Mouse (Mus musculus) gastrocnemius, postnatal 36 days (tissue): ENCODE results near the gene Ubl3. TPM values are rescaled to one million over a fixed set of nuclear protein-coding genes. Genes with fewer than 3 reads are reported as not detected.

Experiments used
- DNase-seq, 2 experiments: peaks; one replicate each; pipeline ENCODE4 v3.0.0; 2022
- intact Hi-C: fragments of 180-260 bp; cut with DNase I; formaldehyde crosslinking; loops from one replicate; pipeline ENCODE4 v1.15.1; 2025
- total RNA-seq, 2 experiments: library from RNA; stranded (reverse); gene quantifications; 2 replicates each; pipeline ENCODE4 v1.2.3; 2021

Ubl3 gene
- total RNA-seq, 2 experiments from 2014 or later: 103 to 116 TPM

GRCm38 (mm10) chr5:148565636-148566035 lies 13.0 kb upstream of the Ubl3 start:
- no peak for DNase-seq
- intact Hi-C loops: loop anchor here (10.0 kb wide), 1 partner anchor 231 kb away; no protein-coding TSS in a partner anchor

GRCm38 (mm10) chr5:148564073-148564472 lies 11.5 kb upstream of the Ubl3 start:
- intact Hi-C loops: loop anchor here (10.0 kb wide), 1 partner anchor 229 kb away; no protein-coding TSS in a partner anchor
- DNase-seq: no peak

- intact Hi-C loops: loop anchor here (10.0 kb wide), 1 partner anchor 228 kb away; no protein-coding TSS in a partner anchor
- DNase-seq: no peak
Observed at GRCm38 (mm10) chr5:148563281-148563680, 10.7 kb upstream of the Ubl3 start.

GRCm38 (mm10) chr5:148562235-148562634 lies 9.6 kb upstream of the Ubl3 start:
- no peak for DNase-seq
- intact Hi-C loops: loop anchor here (10.0 kb wide), 1 partner anchor 227 kb away; no protein-coding TSS in a partner anchor

GRCm38 (mm10) chr5:148559261-148559958 lies 6.8 kb upstream of the Ubl3 start:
- DNase-seq: no peak
- intact Hi-C loops: no loop called here

GRCm38 (mm10) chr5:148558472-148558871 lies 5.9 kb upstream of the Ubl3 start:
- intact Hi-C loops: no loop called here
- DNase-seq: no peak

GRCm38 (mm10) chr5:148556509-148556908 lies 3.9 kb upstream of the Ubl3 start:
- intact Hi-C loops: no loop called here

GRCm38 (mm10) chr5:148555156-148555555 lies 2.6 kb upstream of the Ubl3 start:
- intact Hi-C loops: no loop called here
- no peak for DNase-seq

More at GRCm38 (mm10) chr5:148556509-148556908, 3.9 kb upstream of the Ubl3 start:
- no peak for DNase-seq

- intact Hi-C loops: loop anchor here (5.0 kb wide), 2 partner anchors 153 to 238 kb away; no protein-coding TSS in a partner anchor
- DNase-seq: no peak
Observed at GRCm38 (mm10) chr5:148554701-148555100, 2.1 kb upstream of the Ubl3 start.

GRCm38 (mm10) chr5:148554242-148554641 lies 1.7 kb upstream of the Ubl3 start:
- intact Hi-C loops: loop anchor here (5.0 kb wide), 2 partner anchors 153 to 238 kb away; no protein-coding TSS in a partner anchor
- DNase-seq: no peak

- no peak for DNase-seq
- intact Hi-C loops: loop anchor here (5.0 kb wide), 2 partner anchors 154 to 239 kb away; no protein-coding TSS in a partner anchor
Observed at GRCm38 (mm10) chr5:148553723-148554122, 1.1 kb upstream of the Ubl3 start.

- intact Hi-C loops: loop anchor here (5.0 kb wide), 2 partner anchors 156 to 241 kb away; no protein-coding TSS in a partner anchor
- DNase-seq: no peak
Observed at GRCm38 (mm10) chr5:148551764-148552136, 839 bp downstream of the Ubl3 start.

GRCm38 (mm10) chr5:148550821-148551763 lies 1.5 kb downstream of the Ubl3 start:
- peak; percentile 24 to 46 for DNase-seq
- intact Hi-C loops: loop anchor here (5.0 kb wide), 2 partner anchors 156 to 241 kb away; no protein-coding TSS in a partner anchor

GRCm38 (mm10) chr5:148550393-148550792 lies 2.2 kb downstream of the Ubl3 start:
- DNase-seq: no peak
- intact Hi-C loops: loop anchor here (5.0 kb wide), 2 partner anchors 157 to 242 kb away; no protein-coding TSS in a partner anchor

- no peak for DNase-seq
- intact Hi-C loops: no loop called here
Observed at GRCm38 (mm10) chr5:148549307-148549706, 3.3 kb downstream of the Ubl3 start.

- intact Hi-C loops: no loop called here
- DNase-seq: no peak
Observed at GRCm38 (mm10) chr5:148548568-148548967, 4.0 kb downstream of the Ubl3 start.

GRCm38 (mm10) chr5:148547870-148548456 lies 4.6 kb downstream of the Ubl3 start:
- no peak for DNase-seq
- intact Hi-C loops: no loop called here

GRCm38 (mm10) chr5:148546970-148547369 lies 5.6 kb downstream of the Ubl3 start:
- no peak for DNase-seq
- intact Hi-C loops: no loop called here

GRCm38 (mm10) chr5:148544733-148545132 lies 7.9 kb downstream of the Ubl3 start:
- intact Hi-C loops: loop anchor here (5.0 kb wide), 1 partner anchor 52 kb away; no protein-coding TSS in a partner anchor
- no peak for DNase-seq

GRCm38 (mm10) chr5:148542196-148542595 lies 10.4 kb downstream of the Ubl3 start:
- intact Hi-C loops: loop anchor here (5.0 kb wide), 1 partner anchor 50 kb away; no protein-coding TSS in a partner anchor
- DNase-seq: no peak
